Mouse (Mus musculus): ENCODE data around the gene Gm49425. TPM values are rescaled to one million over a fixed set of nuclear protein-coding genes. Genes with fewer than 3 reads are reported as not detected.

Gm49425 gene
- total and polyA plus RNA-seq, 2 experiments from 2014 or later: not detected

- Histone ChIP-seq H3K27me3 (ENCODE audit: insufficient read depth, low read length) (no peaks in the 10 kb centered on the region), H3K9ac (no peak within 1 kb of the TSS), H3K4me3 (ENCODE audit: low read depth, low read length) (no peak within 1 kb of the TSS), H3K36me3 (ENCODE audit: insufficient read depth) (no peaks in the 10 kb centered on the region), H3K9me3 (ENCODE audit: low read length) (no peaks in the 10 kb centered on the region), H3K27ac (ENCODE audit: low read depth, low read length) (no peak within 1 kb of the TSS), H3K4me2 (ENCODE audit: low read depth) (no peak within 1 kb of the TSS), H3K4me1 (ENCODE audit: insufficient read depth) (no peaks in the 10 kb centered on the region)
- WGBS: 39% methylated on average over 6 of the region's 6 CpGs
- ATAC-seq (no peak), DNase-seq (no peak)
- TF ChIP-seq CTCF (IDR thresholded peaks at IDR 0.05; ENCODE audit: low read depth): no peak
These were observed 25.6 kb downstream of the Gm49425 start, which contains the start of gene Krt83 for GRCm38 (mm10) chr15:101491431-101491830. Krt83 (minus strand) TSS chr15:101491512.

GRCm38 (mm10) chr15:101485911-101486635 lies 31.0 kb downstream of the Gm49425 start:
- H3K4me3 ChIP-seq (ENCODE audit: low read depth, low read length): no peak overlapping the region
- no peaks in the 10 kb centered on the region for H3K36me3 ChIP-seq (ENCODE audit: insufficient read depth)
- H3K9ac ChIP-seq: no peak overlapping the region
- no peak overlapping the region for H3K27ac ChIP-seq (ENCODE audit: low read depth, low read length)
- no peak overlapping the region for H3K4me2 ChIP-seq (ENCODE audit: low read depth)
- DNase-seq (no peak), ATAC-seq (no peak)
- H3K27me3 ChIP-seq (ENCODE audit: insufficient read depth, low read length): no peaks in the 10 kb centered on the region
- no peaks in the 10 kb centered on the region for H3K4me1 ChIP-seq (ENCODE audit: insufficient read depth)
- TF ChIP-seq CTCF (IDR thresholded peaks at IDR 0.05; ENCODE audit: low read depth): no peak
- H3K9me3 ChIP-seq (ENCODE audit: low read length): no peaks in the 10 kb centered on the region
- WGBS: 79% methylated on average over 11 of the region's 11 CpGs

- ATAC-seq (no peak), DNase-seq (no peak)
- no peaks in the 10 kb centered on the region for H3K4me1 ChIP-seq (ENCODE audit: insufficient read depth)
- H3K9ac ChIP-seq: no peak overlapping the region
- no peaks in the 10 kb centered on the region for H3K27me3 ChIP-seq (ENCODE audit: insufficient read depth, low read length)
- H3K4me2 ChIP-seq (ENCODE audit: low read depth): no peak overlapping the region
- no peak overlapping the region for H3K4me3 ChIP-seq (ENCODE audit: low read depth, low read length)
- H3K27ac ChIP-seq (ENCODE audit: low read depth, low read length): no peak overlapping the region
- H3K9me3 ChIP-seq (ENCODE audit: low read length): no peaks in the 10 kb centered on the region
- no peaks in the 10 kb centered on the region for H3K36me3 ChIP-seq (ENCODE audit: insufficient read depth)
- TF ChIP-seq CTCF (IDR thresholded peaks at IDR 0.05; ENCODE audit: low read depth): no peak
- WGBS: 88% methylated on average over 1 of the region's 1 CpGs
These were observed 32.1 kb downstream of the Gm49425 start for GRCm38 (mm10) chr15:101484939-101485338.

GRCm38 (mm10) chr15:101483646-101484045 lies 33.4 kb downstream of the Gm49425 start:
- WGBS: 86% methylated on average over 1 of the region's 1 CpGs
- ATAC-seq: no peak
- no peak for DNase-seq
- Histone ChIP-seq H3K27ac (ENCODE audit: low read depth, low read length) (no peak overlapping the region), H3K27me3 (ENCODE audit: insufficient read depth, low read length) (no peaks in the 10 kb centered on the region), H3K4me3 (ENCODE audit: low read depth, low read length) (no peak overlapping the region), H3K36me3 (ENCODE audit: insufficient read depth) (no peaks in the 10 kb centered on the region), H3K4me2 (ENCODE audit: low read depth) (no peak overlapping the region), H3K9me3 (ENCODE audit: low read length) (no peaks in the 10 kb centered on the region), H3K4me1 (ENCODE audit: insufficient read depth) (peaks cover 12% of the 10 kb centered on the region), H3K9ac (no peak overlapping the region)
- TF ChIP-seq CTCF (IDR thresholded peaks at IDR 0.05; ENCODE audit: low read depth): no peak

GRCm38 (mm10) chr15:101482056-101482455 lies 35.0 kb downstream of the Gm49425 start:
- ATAC-seq: no peak
- Histone ChIP-seq H3K27ac (ENCODE audit: low read depth, low read length) (no peak overlapping the region), H3K36me3 (ENCODE audit: insufficient read depth) (no peaks in the 10 kb centered on the region), H3K4me1 (ENCODE audit: insufficient read depth) (peaks cover 13% of the 10 kb centered on the region), H3K9ac (no peak overlapping the region), H3K27me3 (ENCODE audit: insufficient read depth, low read length) (no peaks in the 10 kb centered on the region), H3K4me3 (ENCODE audit: low read depth, low read length) (no peak overlapping the region), H3K9me3 (ENCODE audit: low read length) (no peaks in the 10 kb centered on the region), H3K4me2 (ENCODE audit: low read depth) (no peak overlapping the region)
- TF ChIP-seq CTCF (IDR thresholded peaks at IDR 0.05; ENCODE audit: low read depth): no peak
- 43% methylated on average over 4 of the region's 4 CpGs for WGBS
- DNase-seq: no peak

GRCm38 (mm10) chr15:101479666-101480060 lies 37.4 kb downstream of the Gm49425 start:
- 25% methylated on average over 11 of the region's 11 CpGs for WGBS
- Histone ChIP-seq H3K27me3 (ENCODE audit: insufficient read depth, low read length) (no peaks in the 10 kb centered on the region), H3K9me3 (ENCODE audit: low read length) (no peaks in the 10 kb centered on the region)

GRCm38 (mm10) chr15:101479007-101479665 lies 37.9 kb downstream of the Gm49425 start:
- peak overlapping the region; percentile 28; the same call in 1 of the 2 replicates for H3K9ac ChIP-seq
- 9% methylated on average over 31 of the region's 31 CpGs for WGBS
- no peaks in the 10 kb centered on the region for H3K36me3 ChIP-seq (ENCODE audit: insufficient read depth)
- TF ChIP-seq CTCF (IDR thresholded peaks at IDR 0.05; ENCODE audit: low read depth): peak; percentile 76
- no peaks in the 10 kb centered on the region for H3K9me3 ChIP-seq (ENCODE audit: low read length)
- H3K4me1 ChIP-seq (ENCODE audit: insufficient read depth): peaks cover 13% of the 10 kb centered on the region
- H3K4me2 ChIP-seq (ENCODE audit: low read depth): peak overlapping the region; percentile 62
- no peaks in the 10 kb centered on the region for H3K27me3 ChIP-seq (ENCODE audit: insufficient read depth, low read length)
- peak; percentile 77 for ATAC-seq
- no peak overlapping the region for H3K27ac ChIP-seq (ENCODE audit: low read depth, low read length)
- H3K4me3 ChIP-seq (ENCODE audit: low read depth, low read length): peak overlapping the region; percentile 23
- peak; percentile 55 for DNase-seq

More at GRCm38 (mm10) chr15:101479666-101480060, 37.4 kb downstream of the Gm49425 start:
- Histone ChIP-seq H3K9ac (peak overlapping the region; percentile 28; the same call in 1 of the 2 replicates), H3K27ac (ENCODE audit: low read depth, low read length) (no peak overlapping the region), H3K4me2 (ENCODE audit: low read depth) (peak overlapping the region; percentile 62), H3K36me3 (ENCODE audit: insufficient read depth) (no peaks in the 10 kb centered on the region), H3K4me1 (ENCODE audit: insufficient read depth) (peaks cover 13% of the 10 kb centered on the region), H3K4me3 (ENCODE audit: low read depth, low read length) (peak overlapping the region; percentile 23)
- no peak for TF ChIP-seq CTCF (IDR thresholded peaks at IDR 0.05; ENCODE audit: low read depth)
- DNase-seq: no peak
- peak; percentile 81 for ATAC-seq

Measured in forebrain, postnatal 0 days (tissue).